Mouse (Mus musculus) adipose tissue, adult 10 weeks (tissue): Measurements from ENCODE around the gene Tmem130. TPM values are rescaled to one million over a fixed set of nuclear protein-coding genes. Genes with fewer than 3 reads are reported as not detected.

Experiments
- polyA plus RNA-seq: library from polyadenylated mRNA; stranded (reverse); fragments of 350-450 nt; fragmentation: Illumina TruSeq; extraction: RNeasy Lipid Tissue Mini Kit (QIAGEN cat#74804); gene quantifications from one replicate; pipeline ENCODE4 v1.2.3, GENCODE M21; 2014; ENCODE audit warnings: low read depth, low replicate concordance

Gene Tmem130
- 0.25 TPM for polyA plus RNA-seq

DNA sequence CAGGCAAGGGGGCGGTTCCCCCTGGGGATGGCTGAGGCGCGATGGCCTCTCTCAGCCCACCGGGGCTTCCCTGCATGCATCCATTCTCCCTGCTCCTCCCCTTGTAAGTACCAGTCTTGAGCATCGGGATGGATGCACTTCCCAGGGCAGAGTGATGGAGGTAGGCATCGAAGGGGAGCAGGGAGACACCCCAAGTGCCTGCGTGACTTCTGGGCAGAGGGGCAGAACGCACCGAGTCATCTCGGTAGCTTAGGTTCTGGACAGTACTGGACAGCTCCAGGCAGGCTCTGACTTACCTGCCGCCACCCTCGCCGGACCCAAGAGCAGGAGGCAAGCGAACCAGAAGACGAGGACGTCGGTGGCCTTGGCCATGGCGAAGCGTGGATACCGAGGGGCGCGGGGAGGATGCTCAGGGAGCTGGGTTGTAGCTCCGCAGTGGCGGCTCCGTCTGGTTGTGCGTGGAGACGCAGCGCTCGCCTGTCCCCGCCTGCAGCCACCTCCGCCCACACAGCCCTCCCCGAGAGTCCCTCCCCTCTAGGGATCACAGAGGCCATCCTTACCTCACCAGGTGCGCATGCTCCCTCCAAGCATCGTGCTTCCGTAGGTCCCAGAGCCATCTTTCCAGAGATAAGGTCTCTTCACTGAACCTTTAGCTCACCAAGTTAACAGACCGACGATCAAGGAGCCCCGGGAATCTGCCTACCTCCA is at the start of gene Tmem130:
TSS of gene Tmem130 (minus strand) at position 658 of the 708 bp plus-strand sequence.

DNA sequence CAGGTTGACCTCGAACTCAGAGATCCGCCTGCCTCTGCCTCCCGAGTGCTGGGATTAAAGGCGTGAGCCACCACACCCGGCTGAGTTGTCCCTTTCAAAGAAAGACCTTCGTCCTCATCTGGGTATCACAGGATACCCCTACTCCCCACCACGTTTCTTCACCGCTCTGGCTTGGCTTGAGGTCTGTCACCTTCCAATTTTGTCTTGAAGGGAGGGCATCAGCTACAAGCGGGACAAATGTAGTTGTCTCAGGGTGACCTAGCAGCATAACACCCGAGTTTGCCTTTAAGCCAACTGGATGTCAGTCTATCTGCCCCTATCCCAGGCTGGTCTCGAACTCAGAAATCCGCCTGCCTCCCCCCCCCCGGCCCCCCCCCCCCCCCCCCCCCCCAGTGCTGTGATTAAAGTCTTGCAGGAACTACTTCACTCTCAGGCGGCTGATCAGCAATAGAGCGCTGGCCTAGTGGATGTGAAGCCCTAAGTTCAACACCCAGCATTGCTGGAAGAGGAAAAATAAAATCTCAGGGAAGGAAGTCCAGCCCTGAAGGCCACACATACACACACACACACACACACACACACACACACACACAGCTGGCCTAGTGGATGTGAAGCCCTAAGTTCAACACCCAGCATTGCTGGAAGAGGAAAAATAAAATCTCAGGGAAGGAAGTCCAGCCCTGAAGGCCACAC is 5.6 kb upstream of the Tmem130 start, which contains the start of gene Trrap:
TSS of gene Trrap (plus strand) at position 627 of the 693 bp plus-strand sequence.

Other genes with a start within 250 kb of the Tmem130 start
- 6.0 TPM for gene Nptx2, start 215.9 kb downstream of the Tmem130 start, polyA plus RNA-seq
- gene Trrap, start 5.9 kb upstream of the Tmem130 start, polyA plus RNA-seq = 65.5 TPM
- gene Smurf1, start 204.0 kb upstream of the Tmem130 start, polyA plus RNA-seq = 24.7 TPM